Mouse (Mus musculus) embryonic facial prominence, embryonic 15.5 days (tissue): Measurements from ENCODE around the gene Galntl6. TPM values are rescaled to one million over a fixed set of nuclear protein-coding genes. Genes with fewer than 3 reads are reported as not detected.
A peak's percentile ranks its signal among the peaks of the same experiment; 100 is the strongest.
"Not testable (repeated sequence)": the region's sequence is repeated elsewhere in the genome, so short reads cannot be mapped to it uniquely, and the experiment has no call there.

ENCODE experiments used
- ATAC-seq: fragments of 200-750 bp; cut with Nextera tagmentation; 2 replicates; pipeline ENCODE4 v1.8.0; 2017; ENCODE audit warnings: low read depth, moderate TSS enrichment; ENCODE audit not compliant: insufficient number of reproducible peaks, low FRiP score, low TSS enrichment
- H3K27ac ChIP-seq: fragments of 300-500 bp; sonication (generic); replicated peaks from 2 replicates; pipeline ENCODE4 v1.5.1; 2015; ENCODE audit warnings: mild to moderate bottlenecking, inconsistent platforms
- H3K27me3 ChIP-seq: fragments of 300-500 bp; sonication (generic); 2 replicates; pipeline ENCODE4 v1.6.1; 2015; ENCODE audit warnings: inconsistent platforms
- H3K36me3 ChIP-seq: fragments of 300-500 bp; sonication (generic); 2 replicates; pipeline ENCODE4 v1.6.1; 2015; ENCODE audit warnings: mild to moderate bottlenecking, inconsistent platforms
- H3K4me1 ChIP-seq: fragments of 300-500 bp; sonication (generic); 2 replicates; pipeline ENCODE4 v1.6.1; 2015; ENCODE audit warnings: inconsistent platforms
- H3K4me2 ChIP-seq: fragments of 300-500 bp; sonication (generic); replicated peaks from 2 replicates; pipeline ENCODE4 v1.6.1; 2015; ENCODE audit warnings: mild to moderate bottlenecking, inconsistent platforms
- H3K4me3 ChIP-seq: fragments of 300-500 bp; sonication (generic); replicated peaks from 2 replicates; pipeline ENCODE4 v1.5.1; 2015; ENCODE audit warnings: mild to moderate bottlenecking, inconsistent platforms
- H3K9ac ChIP-seq: fragments of 300-500 bp; sonication (generic); 2 replicates; pipeline ENCODE4 v1.6.1; 2015; ENCODE audit warnings: inconsistent platforms
- H3K9me3 ChIP-seq: fragments of 300-500 bp; sonication (generic); replicated peaks from 2 replicates; pipeline ENCODE4 v1.6.1; 2016; ENCODE audit warnings: inconsistent platforms
- WGBS: fragments of 180-500 bp; shearing (Covaris S2); methylation state at CpG from one replicate; pipeline ENCODE4 v1.1.7; 2015; 5-methylcytosine and 5-hydroxymethylcytosine counted together
- polyA plus RNA-seq: library from polyadenylated mRNA; unstranded; fragments of >200 nt; fragmentation: Nextera tagmentation; extraction: Ambion mirVana; gene quantifications from 2 replicates; pipeline ENCODE4 v1.2.1, GENCODE M21; 2015

The Galntl6 gene
- polyA plus RNA-seq, 1 experiment from 2014 or later = 1.7 TPM

DNA sequence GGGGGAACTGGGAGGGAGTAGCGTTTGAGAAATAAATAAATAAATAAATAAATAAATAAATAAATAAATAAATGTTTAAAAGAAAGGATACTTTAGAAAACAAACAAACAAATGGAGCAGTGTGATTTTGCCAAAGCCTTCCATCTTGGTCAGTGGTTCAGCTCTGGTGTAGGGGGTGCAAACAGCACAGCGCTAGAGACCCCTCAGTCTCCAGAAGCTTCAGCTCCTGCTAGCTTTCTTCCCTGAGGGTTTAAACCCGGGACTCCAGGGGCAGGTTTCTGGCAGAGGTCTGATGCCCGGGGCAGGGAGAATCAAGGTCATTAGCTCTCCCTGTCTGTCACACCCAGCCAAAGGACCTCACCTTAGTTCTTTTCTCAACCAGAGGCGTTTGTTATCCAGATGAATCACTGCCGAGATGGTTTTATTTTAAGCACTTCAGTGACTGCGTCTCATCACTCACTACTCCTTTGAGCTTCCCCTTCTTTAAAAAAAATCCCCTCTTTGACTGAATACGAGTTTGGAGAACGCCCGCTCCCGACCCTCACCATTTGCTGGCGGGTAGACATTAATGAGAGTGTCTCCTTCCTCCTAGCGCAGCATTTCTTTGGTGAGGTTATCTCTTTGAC lies 1146.6 kb downstream of the Galntl6 start:
- no peaks in the 10 kb centered on the region for H3K36me3 ChIP-seq
- H3K9ac ChIP-seq = no peak overlapping the region
- peak overlapping the region; percentile 25; the same call in 1 of the 2 replicates for H3K4me2 ChIP-seq
- H3K9me3 ChIP-seq = no peaks in the 10 kb centered on the region
- H3K4me1 ChIP-seq = no peaks in the 10 kb centered on the region
- no peaks in the 10 kb centered on the region; the same call in 1 of the 2 replicates for H3K27me3 ChIP-seq
- no peak for ATAC-seq
- WGBS = 17% methylated on average over 13 of the region's 13 CpGs
- no peak overlapping the region for H3K4me3 ChIP-seq
- H3K27ac ChIP-seq = no peak overlapping the region

DNA sequence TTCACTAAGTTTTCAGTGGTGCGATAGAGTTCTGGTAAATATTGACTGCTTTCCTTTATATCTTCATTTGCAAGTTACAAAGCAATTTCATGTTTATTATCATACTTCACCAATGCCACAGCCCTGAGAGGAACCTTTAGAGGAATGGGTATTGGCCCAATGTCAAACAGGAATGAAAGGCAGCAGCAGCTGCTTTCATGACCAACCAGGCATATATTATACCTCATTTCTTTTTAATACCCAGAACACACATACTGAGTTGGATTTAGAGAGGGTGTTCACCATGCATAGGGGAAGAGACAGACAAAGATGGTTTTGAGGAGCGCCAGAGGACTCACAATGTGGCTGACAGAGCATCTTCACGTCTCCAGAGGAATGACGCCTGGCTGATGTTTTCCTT lies 1147.2 kb downstream of the Galntl6 start:
- H3K36me3 ChIP-seq = no peaks in the 10 kb centered on the region
- H3K27me3 ChIP-seq = no peaks in the 10 kb centered on the region; the same call in 1 of the 2 replicates
- WGBS = 81% methylated on average over 4 of the region's 4 CpGs
- no peak overlapping the region for H3K27ac ChIP-seq
- no peak overlapping the region for H3K4me2 ChIP-seq
- H3K4me1 ChIP-seq = no peaks in the 10 kb centered on the region
- no peak for ATAC-seq
- H3K4me3 ChIP-seq = no peak overlapping the region
- no peak overlapping the region for H3K9ac ChIP-seq
- H3K9me3 ChIP-seq = no peaks in the 10 kb centered on the region

DNA sequence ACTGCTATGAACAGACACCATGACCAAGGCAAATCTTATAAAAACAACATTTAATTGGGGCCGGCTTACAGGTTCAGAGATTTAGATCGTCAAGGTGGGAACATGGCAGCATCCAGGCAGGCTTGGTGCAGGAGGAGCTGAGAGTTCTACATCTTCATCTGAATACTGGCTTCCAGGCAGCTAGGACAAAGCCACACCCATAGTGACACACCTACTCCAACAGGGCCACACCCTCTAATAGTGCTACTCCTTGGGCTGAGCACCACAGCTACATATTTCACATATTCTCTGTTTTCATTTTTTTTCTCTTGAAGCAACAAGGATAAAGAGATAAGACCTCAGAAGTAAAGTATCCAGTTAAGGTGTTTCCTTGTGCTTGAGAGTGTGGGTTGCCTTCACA lies 1149.8 kb downstream of the Galntl6 start:
- WGBS = 74% methylated on average over 2 of the region's 2 CpGs
- H3K9me3 ChIP-seq, H3K27ac ChIP-seq: not testable (repeated sequence)

DNA sequence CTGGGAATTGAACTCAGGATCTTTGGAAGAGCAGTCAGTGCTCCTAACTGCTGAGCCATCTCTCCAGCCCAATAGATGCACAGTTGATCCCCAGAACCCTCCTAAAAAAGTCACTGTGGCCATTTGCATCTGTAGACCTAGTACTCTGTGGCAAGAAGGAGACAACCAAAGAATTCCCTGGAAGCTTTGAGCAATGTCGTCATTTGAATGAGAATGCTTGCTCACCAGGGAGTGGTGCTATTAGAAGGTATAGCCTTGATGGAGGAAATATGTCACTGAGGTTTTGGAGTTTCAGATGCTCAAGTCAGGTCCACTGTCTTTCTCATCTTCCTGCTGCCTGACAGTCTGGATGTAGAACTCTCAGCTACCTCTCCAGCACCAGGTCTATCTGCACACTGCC lies 1151.5 kb downstream of the Galntl6 start:
- no peak overlapping the region for H3K9ac ChIP-seq
- H3K36me3 ChIP-seq = no peaks in the 10 kb centered on the region
- WGBS = 77% methylated on average over 1 of the region's 1 CpGs
- ATAC-seq = no peak
- H3K27me3 ChIP-seq = no peaks in the 10 kb centered on the region
- no peaks in the 10 kb centered on the region for H3K9me3 ChIP-seq
- H3K4me2 ChIP-seq = no peak overlapping the region
- no peak overlapping the region for H3K27ac ChIP-seq
- H3K4me3 ChIP-seq = no peak overlapping the region
- no peaks in the 10 kb centered on the region for H3K4me1 ChIP-seq

More for the DNA sequence above, 1149.8 kb downstream of the Galntl6 start:
- not testable (repeated sequence) for H3K4me1 ChIP-seq, H3K4me2 ChIP-seq, H3K9ac ChIP-seq, H3K27me3 ChIP-seq, ATAC-seq, H3K4me3 ChIP-seq, H3K36me3 ChIP-seq

DNA sequence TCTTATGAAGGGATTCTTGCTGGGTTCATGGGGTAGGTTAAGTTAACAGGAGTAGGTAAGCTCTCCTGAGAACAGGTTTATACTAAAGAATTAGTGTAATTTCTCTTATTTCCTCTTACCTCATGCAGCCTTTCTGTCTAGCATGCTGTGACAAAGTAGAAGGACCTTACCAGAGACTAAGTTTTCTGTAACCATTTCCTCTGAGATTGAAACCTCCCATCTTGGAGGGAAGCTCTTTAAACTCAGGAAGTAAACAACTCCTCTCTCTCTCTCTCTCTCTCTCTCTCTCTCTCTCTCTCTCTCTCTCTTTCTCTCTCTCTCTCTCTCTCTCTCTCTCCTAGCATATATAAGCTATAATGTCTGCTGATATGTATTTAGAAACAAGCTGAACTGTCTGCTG lies 1153.6 kb downstream of the Galntl6 start:
- no peak overlapping the region for H3K27ac ChIP-seq
- no peaks in the 10 kb centered on the region for H3K4me1 ChIP-seq
- H3K9ac ChIP-seq = no peak overlapping the region
- ATAC-seq = no peak
- H3K4me3 ChIP-seq = no peak overlapping the region
- H3K27me3 ChIP-seq = no peaks in the 10 kb centered on the region
- no peaks in the 10 kb centered on the region for H3K36me3 ChIP-seq
- no peak overlapping the region for H3K4me2 ChIP-seq
- H3K9me3 ChIP-seq = no peaks in the 10 kb centered on the region

DNA sequence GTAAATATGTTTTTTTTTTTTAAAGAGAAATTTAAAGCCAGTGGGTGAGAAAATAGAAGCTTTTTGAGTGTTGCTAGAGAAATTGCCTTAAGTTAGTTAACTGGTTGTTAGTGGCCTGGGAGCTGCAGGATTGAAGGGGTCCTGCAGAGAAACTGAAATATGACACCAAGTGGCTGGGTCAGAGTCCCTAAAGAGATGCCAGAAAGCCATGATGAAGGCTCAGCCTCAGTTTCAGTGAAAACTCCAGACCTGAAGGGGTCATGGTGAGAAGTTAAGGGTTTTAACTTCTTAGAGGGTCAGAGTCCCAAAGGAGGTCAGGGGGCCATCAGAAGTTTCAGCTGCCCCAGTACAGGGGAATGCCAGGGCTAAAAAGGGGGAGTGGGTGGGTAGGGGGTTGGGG lies 1155.0 kb downstream of the Galntl6 start:
- Histone ChIP-seq H3K36me3 (no peaks in the 10 kb centered on the region), H3K4me1 (no peaks in the 10 kb centered on the region), H3K9me3 (no peaks in the 10 kb centered on the region), H3K4me2 (no peak overlapping the region), H3K4me3 (no peak overlapping the region), H3K27me3 (no peaks in the 10 kb centered on the region), H3K27ac (no peak overlapping the region), H3K9ac (no peak overlapping the region)
- ATAC-seq = no peak

DNA sequence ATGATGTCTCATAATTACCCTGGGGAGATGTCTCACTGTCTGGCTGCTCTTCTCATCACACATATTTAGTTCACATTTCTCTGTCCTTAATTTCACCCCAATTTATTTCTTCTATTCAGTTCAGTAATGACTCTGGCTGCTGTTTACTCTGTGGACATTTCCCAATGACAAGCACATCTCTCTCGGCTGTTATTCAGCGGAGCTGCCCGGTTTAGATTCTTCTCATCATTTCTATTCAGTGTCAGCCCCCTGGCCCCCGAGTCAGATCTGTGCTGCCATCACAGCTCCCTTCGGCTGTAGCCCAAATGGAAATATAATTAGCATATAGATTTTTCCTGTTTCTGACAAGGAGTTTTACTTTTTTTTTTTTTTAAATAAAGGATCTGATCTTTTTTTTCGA lies 1158.4 kb downstream of the Galntl6 start:
- Histone ChIP-seq H3K27me3 (no peaks in the 10 kb centered on the region), H3K9me3 (no peaks in the 10 kb centered on the region), H3K4me3 (no peak overlapping the region), H3K4me1 (no peaks in the 10 kb centered on the region), H3K9ac (no peak overlapping the region), H3K4me2 (no peak overlapping the region), H3K36me3 (no peaks in the 10 kb centered on the region), H3K27ac (no peak overlapping the region)
- 62% methylated on average over 6 of the region's 6 CpGs for WGBS
- ATAC-seq = no peak

DNA sequence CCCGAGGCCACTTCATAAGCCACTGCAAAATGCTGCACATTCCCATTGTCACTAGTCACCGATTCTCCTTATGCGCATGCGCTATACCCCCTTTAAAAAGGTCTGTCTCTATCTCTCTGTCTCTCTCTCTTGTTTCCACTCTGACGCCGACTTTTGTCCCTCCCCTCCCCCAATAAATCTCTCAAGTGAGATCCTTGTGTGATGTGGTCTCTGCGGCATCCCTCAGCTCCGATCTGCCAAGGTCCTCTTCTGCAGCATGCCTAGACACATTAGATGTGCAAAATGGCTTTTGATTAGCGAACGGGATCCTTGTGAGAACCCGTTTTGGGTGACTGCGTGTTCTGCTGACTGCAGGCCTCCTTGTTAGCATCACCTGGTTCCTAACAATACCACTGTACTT lies 1168.8 kb downstream of the Galntl6 start:
- WGBS = 80% methylated on average over 12 of the region's 12 CpGs
- no peak overlapping the region for H3K9ac ChIP-seq
- H3K4me3 ChIP-seq = no peak overlapping the region
- H3K36me3 ChIP-seq = no peaks in the 10 kb centered on the region
- no peak overlapping the region for H3K4me2 ChIP-seq
- H3K9me3 ChIP-seq = no peaks in the 10 kb centered on the region
- ATAC-seq = no peak
- H3K27me3 ChIP-seq = no peaks in the 10 kb centered on the region
- H3K27ac ChIP-seq = no peak overlapping the region
- H3K4me1 ChIP-seq = no peaks in the 10 kb centered on the region

DNA sequence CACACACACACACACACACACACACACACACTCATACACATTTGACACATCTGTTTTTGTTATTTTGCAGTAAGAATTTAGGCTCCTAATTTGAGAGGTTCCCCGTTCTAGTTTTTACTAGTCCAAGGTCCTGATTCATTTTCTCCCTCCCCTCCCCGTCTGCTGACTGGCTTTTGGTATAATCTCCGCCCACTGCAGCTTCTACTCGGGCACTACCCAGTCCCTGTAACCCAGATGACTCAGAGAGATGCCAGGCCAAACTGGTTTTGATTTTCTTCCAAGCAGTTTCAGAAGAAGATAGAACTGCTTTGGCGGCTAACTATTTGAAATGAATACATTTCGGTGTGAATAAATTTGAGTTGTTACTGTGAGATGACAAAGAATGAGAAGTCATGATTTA lies 1170.5 kb downstream of the Galntl6 start:
- Histone ChIP-seq H3K9me3 (no peaks in the 10 kb centered on the region), H3K4me1 (no peaks in the 10 kb centered on the region), H3K36me3 (no peaks in the 10 kb centered on the region), H3K27ac (no peak overlapping the region), H3K4me2 (no peak overlapping the region), H3K4me3 (no peak overlapping the region), H3K27me3 (no peaks in the 10 kb centered on the region), H3K9ac (no peak overlapping the region)
- ATAC-seq = no peak; the same call in 1 of the 2 replicates
- 37% methylated on average over 6 of the region's 6 CpGs for WGBS

DNA sequence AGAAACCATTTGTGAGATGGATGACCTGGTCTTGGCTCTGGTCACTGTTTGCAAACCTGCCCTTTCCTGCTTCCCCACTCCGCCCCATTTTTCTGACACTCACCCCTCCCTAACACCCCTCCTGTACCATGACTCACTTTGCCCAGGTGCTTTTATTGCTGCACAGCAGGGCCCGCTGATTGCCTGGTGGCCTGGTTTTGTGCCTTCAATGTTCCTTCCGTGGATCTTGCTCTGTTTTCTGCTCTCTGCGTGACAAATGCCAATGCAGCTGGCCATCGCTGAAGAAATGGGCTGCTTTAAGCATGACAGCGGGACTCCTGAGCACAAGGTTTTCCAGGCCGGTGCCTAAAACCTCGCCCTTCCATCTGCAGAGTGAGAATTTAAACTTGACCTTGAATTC lies 1171.1 kb downstream of the Galntl6 start:
- H3K27me3 ChIP-seq = no peaks in the 10 kb centered on the region
- no peak overlapping the region for H3K4me3 ChIP-seq
- H3K4me2 ChIP-seq = no peak overlapping the region
- no peak overlapping the region for H3K9ac ChIP-seq
- H3K27ac ChIP-seq = no peak overlapping the region
- H3K36me3 ChIP-seq = no peaks in the 10 kb centered on the region
- no peaks in the 10 kb centered on the region for H3K4me1 ChIP-seq
- 58% methylated on average over 8 of the region's 8 CpGs for WGBS
- ATAC-seq = no peak
- H3K9me3 ChIP-seq = no peaks in the 10 kb centered on the region

DNA sequence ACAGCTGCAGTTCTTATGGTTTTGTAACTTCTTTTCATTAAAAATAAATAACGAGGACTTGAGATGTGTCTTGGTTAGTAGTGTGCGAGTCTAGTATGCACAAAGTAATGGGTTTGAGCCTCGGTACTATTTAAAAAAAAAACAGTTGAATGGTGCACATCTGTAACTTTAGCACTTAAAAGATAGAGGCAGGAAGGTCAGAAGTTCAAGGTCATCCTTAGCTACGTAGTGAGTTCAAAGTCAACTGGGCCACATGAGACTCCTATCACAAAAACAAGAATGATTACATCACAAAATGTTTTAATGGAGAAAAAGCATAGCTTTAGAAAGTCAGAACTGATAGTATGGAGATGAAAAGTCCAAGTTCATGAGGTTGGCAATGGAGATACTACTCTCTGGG lies 1175.2 kb downstream of the Galntl6 start:
- H3K4me2 ChIP-seq = no peak overlapping the region
- H3K4me3 ChIP-seq = no peak overlapping the region
- ATAC-seq = no peak
- 83% methylated on average over 4 of the region's 4 CpGs for WGBS
- H3K9me3 ChIP-seq = no peaks in the 10 kb centered on the region
- H3K4me1 ChIP-seq = no peaks in the 10 kb centered on the region
- no peaks in the 10 kb centered on the region for H3K27me3 ChIP-seq
- no peaks in the 10 kb centered on the region for H3K36me3 ChIP-seq
- no peak overlapping the region for H3K27ac ChIP-seq
- no peak overlapping the region for H3K9ac ChIP-seq

DNA sequence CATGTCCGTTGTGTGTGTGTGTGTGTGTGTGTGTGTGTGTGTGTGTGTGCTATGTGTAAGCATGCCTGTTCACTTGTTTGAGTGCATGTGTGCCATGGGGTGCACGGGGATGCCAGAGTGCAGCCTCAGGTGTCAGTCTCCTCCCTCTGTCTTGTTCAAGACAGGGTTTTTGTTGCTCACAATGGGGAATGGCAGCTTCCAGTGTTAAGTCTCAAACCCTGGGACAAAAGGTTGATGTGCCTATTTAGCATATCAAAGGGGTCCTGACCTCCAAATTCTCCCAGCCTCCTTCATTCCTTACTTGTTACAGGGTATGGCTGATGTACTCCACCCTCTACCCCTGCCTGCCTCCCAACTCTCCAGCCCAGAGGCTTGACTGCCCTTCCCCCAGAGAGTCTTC lies 1179.6 kb downstream of the Galntl6 start:
- Histone ChIP-seq H3K27ac (no peak overlapping the region), H3K27me3 (no peaks in the 10 kb centered on the region), H3K9ac (no peak overlapping the region), H3K36me3 (no peaks in the 10 kb centered on the region), H3K4me3 (no peak overlapping the region), H3K4me1 (no peaks in the 10 kb centered on the region), H3K4me2 (no peak overlapping the region), H3K9me3 (no peaks in the 10 kb centered on the region)
- no peak for ATAC-seq
- 26% methylated on average over 2 of the region's 2 CpGs for WGBS
